11 mouse cellular contexts compared by ENCODE assay signal in genomic region chr10:80791476-80792174, GRCm38 (mm10). TPM values are rescaled to one million over a fixed set of nuclear protein-coding genes. Genes with fewer than 3 reads are reported as not detected.
DNase-seq lines count a peak whose midpoint lies in the region; ATAC-seq and TF ChIP-seq lines count a peak whose summit lies in the region.
"Had no signal": no experiment of that assay in that cellular context is flagged by ENCODE, and none has a peak within 500 bp of the region (broad histone marks: within the 10 kb centered on the region; RNA-seq: fewer than 3 reads in every experiment).

No protein-coding gene starts in this region.

- H3K27me3 ChIP-seq in hindbrain, embryonic 10.5 days (ENCODE audit: insufficient read depth, poor library complexity, severe bottlenecking), result no peaks in the 10 kb centered on the region
- H3K27me3 ChIP-seq in hindbrain, embryonic 16.5 days (replicated peaks; ENCODE audit: control insufficient read depth, insufficient read depth, low read length), result no peaks in the 10 kb centered on the region
- H3K27me3 ChIP-seq in spleen, adult 2 months (ENCODE audit: control insufficient read depth, insufficient read depth, low read length), result no peaks in the 10 kb centered on the region
- no peaks in the 10 kb centered on the region for H3K27me3 ChIP-seq in liver, embryonic 14.5 days (ENCODE audit: control insufficient read depth, insufficient read depth, low read length)
- H3K27me3 ChIP-seq: liver, embryonic 15.5 days had no signal

- H3K4me2 ChIP-seq in hindbrain, embryonic 16.5 days (ENCODE audit: low read length), result no peak overlapping the region
- H3K4me2 ChIP-seq in liver, embryonic 14.5 days (ENCODE audit: low read depth), result no peak overlapping the region
- H3K4me2 ChIP-seq: liver, embryonic 15.5 days had no signal

- peak overlapping the region; percentile 23; the same call in 1 of the 2 replicates for H3K27ac ChIP-seq in hindbrain, embryonic 10.5 days
- no peak overlapping the region for H3K27ac ChIP-seq in hindbrain, embryonic 16.5 days (ENCODE audit: low read depth, low read length)
- H3K27ac ChIP-seq in spleen, adult 2 months (ENCODE audit: insufficient read depth, low read length), result 0 out of 2 replicates have a peak overlapping the region, but pooled peaks have one; percentile 9
- H3K27ac ChIP-seq in liver, embryonic 14.5 days, result no peak overlapping the region
- H3K27ac ChIP-seq: liver, embryonic 15.5 days had no signal

- no peak overlapping the region for H3K9ac ChIP-seq in hindbrain, embryonic 16.5 days (ENCODE audit: low read depth, low read length)
- H3K9ac ChIP-seq in liver, embryonic 14.5 days (replicated peaks), result no peak overlapping the region
- H3K9ac ChIP-seq: liver, embryonic 15.5 days had no signal

- no peak for ATAC-seq in hindbrain, embryonic 16.5 days
- no peak for ATAC-seq in liver, embryonic 14.5 days (ENCODE audit: insufficient read depth)

- DNase-seq in cerebellum, adult 11 months, result peak; percentile 54
- no peak for DNase-seq in cerebellum, postnatal 14 days
- no peak for DNase-seq in hindbrain, embryonic 10.5 days (ENCODE audit: low spot score)
- DNase-seq in spleen, adult 2 months (ENCODE audit: low read depth in 1 of 2, low spot score in 2 of 2), result no peak
- DNase-seq in spleen, postnatal 4 days (ENCODE audit: low spot score in 2 of 2), result no peak
- DNase-seq in liver, embryonic 14.5 days (ENCODE audit: low read depth in 3 of 3, low spot score in 3 of 3), result no peak
- no peak for DNase-seq in kidney, adult 11 months
- DNase-seq: kidney, postnatal 36 days; midbrain, embryonic 14.5 days had no signal

- 84% methylated on average over 33 of the region's 33 CpGs for WGBS in hindbrain, embryonic 10.5 days
- WGBS in hindbrain, embryonic 16.5 days, result 80% methylated on average over 33 of the region's 33 CpGs
- 69% methylated on average over 33 of the region's 33 CpGs for WGBS in spleen, adult 2 months
- WGBS in liver, embryonic 14.5 days (ENCODE audit: insufficient replicate concordance), result 80% methylated on average over 33 of the region's 33 CpGs

- no peak for TF ChIP-seq CTCF in spleen, adult 2 months (IDR thresholded peaks at IDR 0.05; ENCODE audit: extremely low read depth, insufficient read depth, insufficient read length, insufficient replicate concordance)
- TF ChIP-seq CTCF in liver, embryonic 14.5 days (IDR thresholded peaks at IDR 0.05; ENCODE audit: low read depth), result 0 out of 2 replicates have a peak, but pooled peaks have one; percentile 13

- no peaks in the 10 kb centered on the region for H3K9me3 ChIP-seq in hindbrain, embryonic 10.5 days
- H3K9me3 ChIP-seq in hindbrain, embryonic 16.5 days (ENCODE audit: control insufficient read depth, low read length), result no peaks in the 10 kb centered on the region
- no peaks in the 10 kb centered on the region for H3K9me3 ChIP-seq in liver, embryonic 14.5 days (ENCODE audit: control insufficient read depth, low read length)
- H3K9me3 ChIP-seq: liver, embryonic 15.5 days had no signal

- H3K36me3 ChIP-seq in hindbrain, embryonic 10.5 days, result peaks cover 99% of the 10 kb centered on the region
- peaks cover 51% of the 10 kb centered on the region for H3K36me3 ChIP-seq in hindbrain, embryonic 16.5 days (ENCODE audit: control insufficient read depth, insufficient read depth, low read length)
- peaks cover 55% of the 10 kb centered on the region for H3K36me3 ChIP-seq in spleen, adult 2 months (ENCODE audit: control insufficient read depth, insufficient read depth, low read length)
- peaks cover 44% of the 10 kb centered on the region for H3K36me3 ChIP-seq in liver, embryonic 14.5 days (replicated peaks; ENCODE audit: control insufficient read depth, insufficient read depth, low read depth)

- TF ChIP-seq POLR2A in spleen, adult 2 months (IDR thresholded peaks at IDR 0.05; ENCODE audit: low read depth, low read length), result no peak

- no peak for TF ChIP-seq EP300 in liver, embryonic 14.5 days (IDR thresholded peaks at IDR 0.05; ENCODE audit: low read depth)

- H3K4me1 ChIP-seq in hindbrain, embryonic 10.5 days (replicated peaks), result peaks cover 35% of the 10 kb centered on the region
- H3K4me1 ChIP-seq in hindbrain, embryonic 16.5 days (ENCODE audit: control insufficient read depth, insufficient read depth, low read depth, low read length), result peaks cover 7% of the 10 kb centered on the region
- H3K4me1 ChIP-seq in spleen, adult 2 months (ENCODE audit: control insufficient read depth, insufficient read depth, insufficient read length), result peaks cover 9% of the 10 kb centered on the region
- H3K4me1 ChIP-seq in liver, embryonic 14.5 days (replicated peaks; ENCODE audit: control insufficient read depth in 2 of 2, insufficient read depth in 2 of 2, low read length in 1 of 2), result peaks cover under 1 to 1% of the 10 kb centered on the region in 2 experiments; a peak in 1 of 4 replicates

- H3K4me3 ChIP-seq in hindbrain, embryonic 10.5 days, result 0 out of 2 replicates have a peak overlapping the region, but pooled peaks have one; percentile 3
- no peak overlapping the region for H3K4me3 ChIP-seq in hindbrain, embryonic 16.5 days (ENCODE audit: low read length)
- no peak overlapping the region for H3K4me3 ChIP-seq in spleen, adult 2 months (ENCODE audit: extremely low read depth, insufficient read depth, insufficient read length)
- no peak overlapping the region for H3K4me3 ChIP-seq in liver, embryonic 14.5 days (ENCODE audit: insufficient read depth in 1 of 2, low read depth in 2 of 2, low read length in 2 of 2)
- H3K4me3 ChIP-seq: liver, embryonic 15.5 days had no signal

RNA-seq across cellular contexts. Expression of gene Sf3a2, which starts 6.4 kb away (rescaled TPM):
- 109 and 119 TPM in 2 replicates for polyA plus RNA-seq in hindbrain, embryonic 10.5 days (2016; fragmentation: Nextera tagmentation; extraction: Ambion mirVana)
- polyA plus RNA-seq in hindbrain, embryonic 16.5 days (2015; fragmentation: Nextera tagmentation; extraction: Ambion mirVana), result 44.7 and 59.9 TPM in 2 replicates
- 38.7 and 54.3 TPM in 2 replicates for polyA plus RNA-seq in spleen, adult 2 months (2012; rRNA removed)
- 26.1 and 35.6 TPM in 2 replicates for polyA plus RNA-seq in liver, embryonic 14.5 days (2012; rRNA removed)
- polyA plus RNA-seq in liver, embryonic 14.5 days (2014; fragmentation: Nextera tagmentation; extraction: Ambion mirVana), result 36.1 and 40.7 TPM in 2 replicates

RNA-seq across cellular contexts. Expression of gene Plekhj1, which starts 6.8 kb away (rescaled TPM):
- 189 and 192 TPM in 2 replicates for polyA plus RNA-seq in hindbrain, embryonic 10.5 days (2016; fragmentation: Nextera tagmentation; extraction: Ambion mirVana)
- 129 and 140 TPM in 2 replicates for polyA plus RNA-seq in hindbrain, embryonic 16.5 days (2015; fragmentation: Nextera tagmentation; extraction: Ambion mirVana)
- polyA plus RNA-seq in spleen, adult 2 months (2012; rRNA removed), result 71.8 and 97.5 TPM in 2 replicates
- polyA plus RNA-seq in liver, embryonic 14.5 days (2012; rRNA removed), result 46.7 and 50.8 TPM in 2 replicates
- polyA plus RNA-seq in liver, embryonic 14.5 days (2014; fragmentation: Nextera tagmentation; extraction: Ambion mirVana), result 77.0 and 85.0 TPM in 2 replicates

RNA-seq across cellular contexts. Expression of gene Amh, which starts 13.4 kb away (rescaled TPM):
- 0.12 and 0.16 TPM in 2 replicates for polyA plus RNA-seq in hindbrain, embryonic 10.5 days (2016; fragmentation: Nextera tagmentation; extraction: Ambion mirVana)
- polyA plus RNA-seq in hindbrain, embryonic 16.5 days (2015; fragmentation: Nextera tagmentation; extraction: Ambion mirVana), result not detected in 2 replicates
- polyA plus RNA-seq in spleen, adult 2 months (2012; rRNA removed), result 1.3 and 2.3 TPM in 2 replicates
- polyA plus RNA-seq in liver, embryonic 14.5 days (2012; rRNA removed), result 0.31 and 0.36 TPM in 2 replicates
- 0.08 TPM in 1 of 2 replicates, not detected in the other for polyA plus RNA-seq in liver, embryonic 14.5 days (2014; fragmentation: Nextera tagmentation; extraction: Ambion mirVana)
- polyA plus RNA-seq: midbrain, embryonic 14.5 days had no signal

RNA-seq across cellular contexts. Expression of gene Jsrp1, which starts 21.7 kb away (rescaled TPM):
- 0.65 and 0.68 TPM in 2 replicates for polyA plus RNA-seq in hindbrain, embryonic 10.5 days (2016; fragmentation: Nextera tagmentation; extraction: Ambion mirVana)
- 1.1 and 1.2 TPM in 2 replicates for polyA plus RNA-seq in hindbrain, embryonic 16.5 days (2015; fragmentation: Nextera tagmentation; extraction: Ambion mirVana)
- polyA plus RNA-seq in spleen, adult 2 months (2012; rRNA removed), result not detected in 2 replicates
- polyA plus RNA-seq in liver, embryonic 14.5 days (2012; rRNA removed), result 0.15 TPM in 1 of 2 replicates, not detected in the other
- not detected in 2 replicates for polyA plus RNA-seq in liver, embryonic 14.5 days (2014; fragmentation: Nextera tagmentation; extraction: Ambion mirVana)

RNA-seq across cellular contexts. Expression of gene Oaz1, which starts 34.8 kb away (rescaled TPM):
- 2,287 and 2,328 TPM in 2 replicates for polyA plus RNA-seq in hindbrain, embryonic 10.5 days (2016; fragmentation: Nextera tagmentation; extraction: Ambion mirVana)
- 1,272 and 1,293 TPM in 2 replicates for polyA plus RNA-seq in hindbrain, embryonic 16.5 days (2015; fragmentation: Nextera tagmentation; extraction: Ambion mirVana)
- 730 and 862 TPM in 2 replicates for polyA plus RNA-seq in spleen, adult 2 months (2012; rRNA removed)
- 673 and 795 TPM in 2 replicates for polyA plus RNA-seq in liver, embryonic 14.5 days (2012; rRNA removed)
- 1,285 and 1,384 TPM in 2 replicates for polyA plus RNA-seq in liver, embryonic 14.5 days (2014; fragmentation: Nextera tagmentation; extraction: Ambion mirVana)

Comparison
In these comparisons a context has a peak if more than half of its experiments do, and no peak if none do; other contexts are left out.
1. H3K27ac ChIP-seq: peak in hindbrain, embryonic 10.5 days (single experiment) and spleen, adult 2 months (single experiment); none in hindbrain, embryonic 16.5 days (single experiment) and liver, embryonic 14.5 days (single experiment).